In genomic region chr5:99457291-99457690, GRCm38 (mm10) we compare ENCODE assay signal across 30 mouse cellular contexts.
"Had no signal": no experiment of that assay in that cellular context is flagged by ENCODE, and none has a peak within 500 bp of the region (broad histone marks: within the 10 kb centered on the region; RNA-seq: fewer than 3 reads in every experiment).

No protein-coding gene starts in this region.

- H3K4me3 ChIP-seq: heart, embryonic 12.5 days; heart, embryonic 13.5 days; heart, embryonic 15.5 days; hindbrain, embryonic 10.5 days; hindbrain, embryonic 12.5 days; hindbrain, embryonic 13.5 days; hindbrain, embryonic 15.5 days; intestine, embryonic 15.5 days; kidney, embryonic 15.5 days; layer of hippocampus, adult 2 months; left cerebral cortex, adult 2 months had no signal

- H3K27me3 ChIP-seq: heart, embryonic 12.5 days; heart, embryonic 13.5 days; heart, embryonic 15.5 days; hindbrain, embryonic 12.5 days; hindbrain, embryonic 13.5 days; hindbrain, embryonic 15.5 days; intestine, embryonic 15.5 days; kidney, embryonic 15.5 days had no signal

- H3K27ac ChIP-seq: heart, embryonic 13.5 days; heart, embryonic 15.5 days; hindbrain, embryonic 10.5 days; hindbrain, embryonic 12.5 days; hindbrain, embryonic 13.5 days; hindbrain, embryonic 14.5 days; hindbrain, embryonic 15.5 days; hindbrain, postnatal 0 days; intestine, embryonic 15.5 days; kidney, embryonic 15.5 days; kidney, postnatal 0 days; layer of hippocampus, adult 2 months; left cerebral cortex, adult 2 months had no signal

- H3K36me3 ChIP-seq: heart, embryonic 12.5 days; heart, embryonic 13.5 days; heart, embryonic 15.5 days; hindbrain, embryonic 10.5 days; hindbrain, embryonic 12.5 days; hindbrain, embryonic 13.5 days; hindbrain, embryonic 15.5 days; intestine, embryonic 15.5 days; kidney, embryonic 15.5 days had no signal

- H3K4me1 ChIP-seq: hindbrain, embryonic 10.5 days; intestine, embryonic 15.5 days; kidney, embryonic 15.5 days had no signal

- H3K9ac ChIP-seq: heart, embryonic 12.5 days; heart, embryonic 13.5 days; heart, embryonic 15.5 days; hindbrain, embryonic 12.5 days; hindbrain, embryonic 13.5 days; hindbrain, embryonic 14.5 days; hindbrain, embryonic 15.5 days; intestine, embryonic 15.5 days; kidney, embryonic 15.5 days had no signal

- DNase-seq: heart, postnatal 10 days; heart, postnatal 14 days; heart, postnatal 36 days; heart, postnatal 4 days; kidney, adult 11 months; kidney, adult 18-20 months; kidney, adult 2 months; kidney, adult 8-10 months; kidney, adult 9 months; kidney, postnatal 10 days; kidney, postnatal 14 days; kidney, postnatal 25 days; kidney, postnatal 36 days; kidney, postnatal 4 days; layer of hippocampus, adult 9-11 months; layer of hippocampus, postnatal 36 days had no signal
